Mouse (Mus musculus) limb, embryonic 13.5 days (tissue): ENCODE data around the gene Mylk. TPM values are rescaled to one million over a fixed set of nuclear protein-coding genes. Genes with fewer than 3 reads are reported as not detected.

Experiments
- ATAC-seq: fragments of 200-750 bp; cut with Nextera tagmentation; 2 replicates; pipeline ENCODE4 v1.8.0; 2017; ENCODE audit warnings: low read depth, moderate number of reproducible peaks, moderate TSS enrichment; ENCODE audit not compliant: low FRiP score
- H3K27ac ChIP-seq: fragments of 300-500 bp; sonication (generic); 2 replicates; pipeline ENCODE4 v1.5.1; 2015; ENCODE audit warnings: inconsistent platforms, mild to moderate bottlenecking, moderate library complexity
- H3K27me3 ChIP-seq: fragments of 300-500 bp; sonication (generic); 2 replicates; pipeline ENCODE4 v1.6.1; 2015; ENCODE audit warnings: mild to moderate bottlenecking, inconsistent platforms
- H3K36me3 ChIP-seq: fragments of 300-500 bp; sonication (generic); 2 replicates; pipeline ENCODE4 v1.6.1; 2015; ENCODE audit warnings: inconsistent platforms, mild to moderate bottlenecking, moderate library complexity
- H3K4me1 ChIP-seq: fragments of 300-500 bp; sonication (generic); 2 replicates; pipeline ENCODE4 v1.6.1; 2015; ENCODE audit warnings: inconsistent platforms
- H3K4me2 ChIP-seq: fragments of 300-500 bp; sonication (generic); replicated peaks from 2 replicates; pipeline ENCODE4 v1.6.1; 2015; ENCODE audit warnings: inconsistent platforms, mild to moderate bottlenecking, moderate library complexity
- H3K4me3 ChIP-seq: fragments of 300-500 bp; sonication (generic); 2 replicates; pipeline ENCODE4 v1.5.1; 2015; ENCODE audit warnings: moderate library complexity, mild to moderate bottlenecking, inconsistent platforms
- H3K9ac ChIP-seq: fragments of 300-500 bp; sonication (generic); 2 replicates; pipeline ENCODE4 v1.6.1; 2015; ENCODE audit warnings: mild to moderate bottlenecking, inconsistent platforms
- H3K9me3 ChIP-seq: fragments of 300-500 bp; sonication (generic); 2 replicates; pipeline ENCODE4 v1.6.1; 2016; ENCODE audit warnings: inconsistent platforms
- WGBS: fragments of 180-500 bp; shearing (Covaris S2); methylation state at CpG from one replicate; pipeline ENCODE4 v1.1.7; 2015; 5-methylcytosine and 5-hydroxymethylcytosine counted together
- polyA plus RNA-seq: library from polyadenylated mRNA; unstranded; fragments of >200 nt; fragmentation: Nextera tagmentation; extraction: Ambion mirVana; gene quantifications from 2 replicates; pipeline ENCODE4 v1.2.1, GENCODE M21; 2015

Gene Mylk
- polyA plus RNA-seq, 1 experiment from 2014 or later: 9.3 TPM

GRCm38 (mm10) chr16:34899071-34899808 is 154.2 kb downstream of the Mylk start:
- H3K36me3 ChIP-seq: no peaks in the 10 kb centered on the region
- H3K9me3 ChIP-seq: no peaks in the 10 kb centered on the region
- H3K27ac ChIP-seq: peak overlapping the region; percentile 10; the same call in 1 of the 2 replicates
- peaks cover 11% of the 10 kb centered on the region for H3K27me3 ChIP-seq
- H3K4me1 ChIP-seq: peaks cover 43% of the 10 kb centered on the region
- ATAC-seq: peak; percentile 45; the same call in 1 of the 2 replicates
- H3K4me2 ChIP-seq: peak overlapping the region; percentile 16
- no peak overlapping the region for H3K9ac ChIP-seq
- H3K4me3 ChIP-seq: no peak overlapping the region
- 44% methylated on average over 11 of the region's 11 CpGs for WGBS

GRCm38 (mm10) chr16:34899997-34900396 is 155.0 kb downstream of the Mylk start:
- H3K9me3 ChIP-seq: no peaks in the 10 kb centered on the region
- peak overlapping the region; percentile 10; the same call in 1 of the 2 replicates for H3K27ac ChIP-seq
- H3K27me3 ChIP-seq: peaks cover 11% of the 10 kb centered on the region
- H3K4me3 ChIP-seq: no peak overlapping the region
- no peaks in the 10 kb centered on the region for H3K36me3 ChIP-seq
- peaks cover 50% of the 10 kb centered on the region for H3K4me1 ChIP-seq
- no peak overlapping the region for H3K9ac ChIP-seq
- no peak for ATAC-seq
- WGBS: 54% methylated on average over 5 of the region's 5 CpGs
- no peak overlapping the region for H3K4me2 ChIP-seq

GRCm38 (mm10) chr16:34900471-34900870 is 155.5 kb downstream of the Mylk start:
- Histone ChIP-seq H3K4me2 (no peak overlapping the region), H3K4me3 (no peak overlapping the region), H3K27ac (no peak overlapping the region), H3K27me3 (peaks cover 11% of the 10 kb centered on the region), H3K4me1 (peaks cover 55% of the 10 kb centered on the region), H3K9me3 (no peaks in the 10 kb centered on the region), H3K9ac (no peak overlapping the region), H3K36me3 (no peaks in the 10 kb centered on the region)
- ATAC-seq: no peak
- 90% methylated on average over 5 of the region's 5 CpGs for WGBS

GRCm38 (mm10) chr16:34901031-34901430 is 156.0 kb downstream of the Mylk start:
- Histone ChIP-seq H3K27me3 (peaks cover 11% of the 10 kb centered on the region), H3K36me3 (no peaks in the 10 kb centered on the region), H3K4me1 (peaks cover 61% of the 10 kb centered on the region), H3K9ac (no peak overlapping the region), H3K9me3 (no peaks in the 10 kb centered on the region), H3K27ac (no peak overlapping the region), H3K4me3 (no peak overlapping the region), H3K4me2 (no peak overlapping the region)
- 52% methylated on average over 2 of the region's 2 CpGs for WGBS
- ATAC-seq: no peak

- Histone ChIP-seq H3K27me3 (peaks cover 11% of the 10 kb centered on the region), H3K4me3 (no peak overlapping the region), H3K9ac (no peak overlapping the region), H3K27ac (no peak overlapping the region; the same call in 1 of the 2 replicates), H3K4me2 (no peak overlapping the region), H3K36me3 (no peaks in the 10 kb centered on the region), H3K4me1 (peaks cover 64% of the 10 kb centered on the region), H3K9me3 (no peaks in the 10 kb centered on the region)
- ATAC-seq: no peak
- WGBS: 76% methylated on average over 7 of the region's 7 CpGs
Observed at GRCm38 (mm10) chr16:34901611-34902293, 156.7 kb downstream of the Mylk start.

GRCm38 (mm10) chr16:34902294-34902680 is 157.3 kb downstream of the Mylk start:
- peaks cover 11% of the 10 kb centered on the region for H3K27me3 ChIP-seq
- H3K27ac ChIP-seq: no peak overlapping the region
- H3K9ac ChIP-seq: no peak overlapping the region
- ATAC-seq: 0 out of 2 replicates have a peak, but pooled peaks have one; percentile 28
- WGBS: 9% methylated on average over 9 of the region's 9 CpGs
- H3K9me3 ChIP-seq: no peaks in the 10 kb centered on the region
- H3K36me3 ChIP-seq: no peaks in the 10 kb centered on the region
- H3K4me1 ChIP-seq: peaks cover 64% of the 10 kb centered on the region
- H3K4me3 ChIP-seq: no peak overlapping the region
- no peak overlapping the region for H3K4me2 ChIP-seq

GRCm38 (mm10) chr16:34902761-34903160 is 157.8 kb downstream of the Mylk start:
- 80% methylated on average over 8 of the region's 8 CpGs for WGBS
- H3K27me3 ChIP-seq: peaks cover 11% of the 10 kb centered on the region
- ATAC-seq: no peak
- no peak overlapping the region for H3K27ac ChIP-seq
- no peak overlapping the region for H3K9ac ChIP-seq
- no peak overlapping the region for H3K4me2 ChIP-seq
- H3K9me3 ChIP-seq: no peaks in the 10 kb centered on the region
- H3K4me3 ChIP-seq: no peak overlapping the region
- no peaks in the 10 kb centered on the region for H3K36me3 ChIP-seq
- peaks cover 64% of the 10 kb centered on the region for H3K4me1 ChIP-seq

- WGBS: 90% methylated on average over 4 of the region's 4 CpGs
- Histone ChIP-seq H3K9ac (no peak overlapping the region), H3K9me3 (no peaks in the 10 kb centered on the region), H3K4me2 (no peak overlapping the region), H3K27ac (no peak overlapping the region), H3K27me3 (peaks cover 11% of the 10 kb centered on the region), H3K4me1 (peaks cover 53% of the 10 kb centered on the region), H3K4me3 (no peak overlapping the region), H3K36me3 (no peaks in the 10 kb centered on the region)
- no peak for ATAC-seq
Observed at GRCm38 (mm10) chr16:34904876-34905275, 159.9 kb downstream of the Mylk start.

GRCm38 (mm10) chr16:34909437-34909836 is 164.4 kb downstream of the Mylk start:
- no peak overlapping the region for H3K9ac ChIP-seq
- no peaks in the 10 kb centered on the region for H3K36me3 ChIP-seq
- no peak overlapping the region for H3K4me3 ChIP-seq
- H3K27ac ChIP-seq: peak overlapping the region; percentile 82
- H3K4me2 ChIP-seq: no peak overlapping the region; the same call in 1 of the 2 replicates
- peaks cover 28% of the 10 kb centered on the region for H3K4me1 ChIP-seq
- no peaks in the 10 kb centered on the region for H3K27me3 ChIP-seq
- H3K9me3 ChIP-seq: no peaks in the 10 kb centered on the region
- 45% methylated on average over 6 of the region's 6 CpGs for WGBS
- peak; percentile 48; the same call in 1 of the 2 replicates for ATAC-seq

- Histone ChIP-seq H3K36me3 (no peaks in the 10 kb centered on the region), H3K9me3 (no peaks in the 10 kb centered on the region), H3K4me3 (no peak overlapping the region), H3K9ac (no peak overlapping the region), H3K27ac (no peak overlapping the region), H3K4me2 (no peak overlapping the region), H3K27me3 (no peaks in the 10 kb centered on the region), H3K4me1 (peaks cover 29% of the 10 kb centered on the region)
- 87% methylated on average over 4 of the region's 4 CpGs for WGBS
- no peak for ATAC-seq
Observed at GRCm38 (mm10) chr16:34917373-34917900, 172.4 kb downstream of the Mylk start.

- H3K4me3 ChIP-seq: no peak overlapping the region
- peaks cover 33% of the 10 kb centered on the region for H3K4me1 ChIP-seq
- H3K9ac ChIP-seq: no peak overlapping the region
- peak overlapping the region; percentile 4; the same call in 1 of the 2 replicates for H3K27ac ChIP-seq
- 0 out of 2 replicates have a peak, but pooled peaks cover 2% of the 10 kb centered on the region for H3K27me3 ChIP-seq
- ATAC-seq: no peak
- no peaks in the 10 kb centered on the region for H3K36me3 ChIP-seq
- H3K4me2 ChIP-seq: no peak overlapping the region
- 13% methylated on average over 6 of the region's 6 CpGs for WGBS
- H3K9me3 ChIP-seq: no peaks in the 10 kb centered on the region
Observed at GRCm38 (mm10) chr16:34920182-34920581, 175.2 kb downstream of the Mylk start.

GRCm38 (mm10) chr16:34920868-34921267 is 175.9 kb downstream of the Mylk start:
- H3K4me2 ChIP-seq: peak overlapping the region; percentile 27; the same call in 1 of the 2 replicates
- no peak for ATAC-seq
- H3K27me3 ChIP-seq: 0 out of 2 replicates have a peak, but pooled peaks cover 2% of the 10 kb centered on the region
- WGBS: 77% methylated on average over 8 of the region's 8 CpGs
- H3K4me1 ChIP-seq: peaks cover 39% of the 10 kb centered on the region
- no peak overlapping the region for H3K9ac ChIP-seq
- no peaks in the 10 kb centered on the region for H3K9me3 ChIP-seq
- peak overlapping the region; percentile 44; the same call in 1 of the 2 replicates for H3K27ac ChIP-seq
- H3K36me3 ChIP-seq: no peaks in the 10 kb centered on the region
- no peak overlapping the region for H3K4me3 ChIP-seq
